Mouse (Mus musculus) heart, postnatal 0 days (tissue): ENCODE measurements around the gene Rbfox1. TPM values are rescaled to one million over a fixed set of nuclear protein-coding genes. Genes with fewer than 3 reads are reported as not detected.

ENCODE experiments used
- ATAC-seq: fragments of 200-750 bp; cut with Nextera tagmentation; 2 replicates; pipeline ENCODE4 v1.8.0; 2017; ENCODE audit warnings: low read depth, moderate number of reproducible peaks, moderate library complexity; ENCODE audit not compliant: insufficient read depth
- DNase-seq: peaks from one replicate; pipeline ENCODE4 v3.0.0-alpha.2; 2016; ENCODE audit warnings: low spot score
- H3K27ac ChIP-seq: fragments of 300-500 bp; sonication (generic); 2 replicates; pipeline ENCODE4 v1.5.1; 2014; ENCODE audit warnings: low read depth, mild to moderate bottlenecking
- H3K27me3 ChIP-seq: fragments of 300-500 bp; sonication (generic); 2 replicates; pipeline ENCODE4 v1.6.1; 2014; ENCODE audit warnings: low read length, mixed read lengths; ENCODE audit not compliant: control insufficient read depth, insufficient read depth
- H3K36me3 ChIP-seq: fragments of 300-500 bp; sonication (generic); replicated peaks from 2 replicates; pipeline ENCODE4 v1.6.1; 2014; ENCODE audit warnings: low read length, mixed read lengths; ENCODE audit not compliant: control insufficient read depth, insufficient read depth
- H3K4me1 ChIP-seq: fragments of 300-500 bp; sonication (generic); 2 replicates; pipeline ENCODE4 v1.6.1; 2014; ENCODE audit warnings: antibody characterized with exemption; ENCODE audit not compliant: control insufficient read depth, insufficient read depth
- H3K4me2 ChIP-seq: fragments of 300-500 bp; sonication (generic); 2 replicates; pipeline ENCODE4 v1.6.1; 2014; ENCODE audit warnings: low read depth, mild to moderate bottlenecking, low read length, moderate library complexity
- H3K4me3 ChIP-seq: fragments of 300-500 bp; sonication (generic); 2 replicates; pipeline ENCODE4 v1.5.1; 2014; ENCODE audit warnings: low read depth, low read length
- H3K9ac ChIP-seq: fragments of 300-500 bp; sonication (generic); replicated peaks from 2 replicates; pipeline ENCODE4 v1.6.1; 2014; ENCODE audit warnings: low read depth, low read length, mixed read lengths
- H3K9me3 ChIP-seq: fragments of 300-500 bp; sonication (generic); replicated peaks from 2 replicates; pipeline ENCODE4 v1.6.1; 2016; ENCODE audit warnings: low read length; ENCODE audit not compliant: control insufficient read depth
- CTCF ChIP-seq: IDR thresholded peaks from 2 replicates; pipeline ENCODE4 v1.5.1; 2016; ENCODE audit warnings: antibody characterized with exemption, control low read depth, low read depth
- EP300 ChIP-seq: IDR thresholded peaks from 2 replicates; pipeline ENCODE4 v1.6.1; 2016; ENCODE audit warnings: antibody characterized with exemption, low read depth
- WGBS: fragments of 180-500 bp; shearing (Covaris S2); extraction: QIAGEN DNeasy Blood & Tissue Kit; methylation state at CpG from one replicate; pipeline ENCODE4 v1.1.7; 2014; 5-methylcytosine and 5-hydroxymethylcytosine counted together
- polyA plus RNA-seq: library from polyadenylated mRNA; unstranded; fragments of >200 nt; fragmentation: Nextera tagmentation; extraction: Ambion mirVana; gene quantifications from 2 replicates; pipeline ENCODE4 v1.2.1, GENCODE M21; 2015
- total RNA-seq: library from RNA; depleted of rRNA; stranded (reverse); fragments of >200 nt; gene quantifications from 2 replicates; pipeline ENCODE4 v1.2.3, GENCODE M21; 2014; ENCODE audit warnings: low replicate concordance; rRNA removed

Rbfox1 gene
- total RNA-seq (6.0 and 20.2 TPM in 2 replicates), polyA plus RNA-seq (14.3 and 15.3 TPM in 2 replicates)

DNA sequence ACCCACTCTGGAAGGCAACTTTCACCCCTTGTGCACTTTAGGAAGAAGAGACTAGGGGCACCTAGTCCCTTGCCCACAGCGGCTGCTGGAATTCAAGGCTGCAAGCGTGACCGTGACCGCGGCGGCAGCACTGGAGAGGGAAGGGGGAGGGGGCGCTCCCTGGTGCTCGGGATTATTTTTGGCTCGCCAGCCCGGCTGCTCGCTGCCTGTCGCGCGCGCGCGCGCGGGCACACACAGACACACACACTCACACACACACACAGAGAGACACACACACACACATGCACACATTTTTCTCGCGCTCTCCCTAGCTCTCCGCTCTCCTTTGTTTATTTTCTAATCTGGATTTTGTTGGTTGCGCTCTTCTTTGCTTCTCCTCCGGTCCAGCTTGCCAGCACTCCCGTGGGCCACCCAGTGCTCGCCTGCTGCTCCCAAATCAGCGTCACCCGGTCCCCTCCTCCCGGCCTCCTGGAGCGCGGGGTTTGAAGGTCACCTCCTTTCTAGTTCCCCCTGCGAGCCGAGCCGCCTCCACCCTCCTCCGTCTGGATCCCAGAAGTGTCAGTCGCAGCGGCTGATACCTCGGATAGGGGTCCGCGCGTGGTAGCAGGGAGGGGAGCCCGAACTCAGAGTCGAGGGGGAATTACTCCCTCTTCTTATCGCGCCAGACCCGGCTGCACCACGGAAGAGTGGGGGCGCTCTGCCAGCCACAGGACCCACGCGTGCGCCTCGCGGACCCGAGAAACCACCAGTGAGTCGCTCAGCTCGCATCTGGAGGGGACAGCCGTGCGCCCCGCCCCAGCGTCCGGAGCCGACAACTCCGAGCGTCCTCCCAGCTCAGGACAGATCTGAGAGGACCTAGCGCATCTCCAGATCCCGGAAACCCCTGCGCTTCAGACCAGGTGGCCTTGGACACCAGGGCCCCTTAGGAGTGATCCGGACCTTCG is at the start of gene Rbfox1:
TSS of gene Rbfox1 (plus strand) at position 610 of the 944 bp plus-strand sequence.
- no peak for DNase-seq
- H3K27ac ChIP-seq = no peak within 1 kb of the TSS
- no peaks in the 10 kb centered on the region for H3K9me3 ChIP-seq
- peaks cover 23% of the 10 kb centered on the region for H3K27me3 ChIP-seq
- H3K4me3 ChIP-seq = peak within 1 kb of the TSS; percentile 44
- TF ChIP-seq EP300 = no peak
- TF ChIP-seq CTCF = no peak
- ATAC-seq = peak; percentile 55
- H3K4me1 ChIP-seq = no peaks in the 10 kb centered on the region
- no peaks in the 10 kb centered on the region for H3K36me3 ChIP-seq
- WGBS = under 1% methylated on average over 69 of the region's 69 CpGs
- no peak within 1 kb of the TSS for H3K9ac ChIP-seq
- H3K4me2 ChIP-seq = peak within 1 kb of the TSS; percentile 67

DNA sequence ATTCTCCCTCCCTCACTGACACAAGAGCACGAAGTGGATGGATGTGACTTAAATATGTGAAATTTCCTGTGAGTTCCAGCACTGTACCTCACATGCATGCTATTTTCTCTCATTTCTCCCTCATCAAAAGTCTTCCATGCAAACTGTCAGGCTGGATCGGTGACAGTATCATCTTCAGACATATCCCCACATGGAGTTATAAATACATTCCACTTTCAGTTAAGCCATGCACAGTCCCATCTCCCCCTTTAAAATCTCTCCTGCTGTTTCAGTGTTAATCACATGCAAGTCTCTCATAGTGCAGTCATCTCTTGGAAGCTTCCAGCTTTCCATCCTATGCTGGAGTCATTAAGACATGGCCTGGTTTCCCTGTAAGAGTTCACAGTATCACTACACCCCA is 48.4 kb upstream of the Rbfox1 start:
- 72% methylated on average over 2 of the region's 2 CpGs for WGBS

DNA sequence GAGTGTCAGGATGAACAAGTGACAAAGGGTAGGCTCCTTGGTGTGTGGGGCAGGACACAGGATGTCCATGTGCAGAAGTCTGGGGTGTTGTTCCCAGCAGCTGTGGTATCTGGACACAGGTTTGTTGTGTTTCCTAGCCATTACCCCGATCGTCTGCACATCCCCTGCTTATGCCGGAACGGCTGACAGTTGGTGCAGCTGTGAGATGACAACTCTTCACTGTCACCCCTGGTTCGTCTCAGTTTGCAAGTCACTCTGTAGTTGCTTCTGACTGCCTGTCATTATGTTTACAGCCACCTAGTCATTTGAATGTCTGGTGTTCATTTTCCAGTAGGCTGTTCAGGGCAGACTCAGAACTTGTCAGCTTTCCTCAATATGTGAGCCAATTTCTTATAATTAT is 44.0 kb upstream of the Rbfox1 start:
- no peaks in the 10 kb centered on the region for H3K4me1 ChIP-seq
- no peak overlapping the region for H3K4me2 ChIP-seq
- 36% methylated on average over 5 of the region's 5 CpGs for WGBS
- H3K27ac ChIP-seq = no peak overlapping the region
- TF ChIP-seq EP300 (no peak), CTCF (no peak)
- H3K9me3 ChIP-seq = no peaks in the 10 kb centered on the region
- no peak overlapping the region for H3K9ac ChIP-seq
- no peaks in the 10 kb centered on the region for H3K36me3 ChIP-seq
- no peak overlapping the region for H3K4me3 ChIP-seq
- H3K27me3 ChIP-seq = no peaks in the 10 kb centered on the region
- DNase-seq = no peak
- no peak for ATAC-seq

More for the DNA sequence above, 48.4 kb upstream of the Rbfox1 start:
- Histone ChIP-seq H3K27me3 (no peaks in the 10 kb centered on the region), H3K36me3 (no peaks in the 10 kb centered on the region), H3K9me3 (0 out of 2 replicates have a peak, but pooled peaks cover 4% of the 10 kb centered on the region), H3K4me1 (no peaks in the 10 kb centered on the region), H3K27ac (no peak overlapping the region), H3K4me3 (no peak overlapping the region), H3K4me2 (no peak overlapping the region), H3K9ac (no peak overlapping the region)
- DNase-seq = no peak
- ATAC-seq = no peak
- no peak for TF ChIP-seq CTCF
- TF ChIP-seq EP300 = no peak

DNA sequence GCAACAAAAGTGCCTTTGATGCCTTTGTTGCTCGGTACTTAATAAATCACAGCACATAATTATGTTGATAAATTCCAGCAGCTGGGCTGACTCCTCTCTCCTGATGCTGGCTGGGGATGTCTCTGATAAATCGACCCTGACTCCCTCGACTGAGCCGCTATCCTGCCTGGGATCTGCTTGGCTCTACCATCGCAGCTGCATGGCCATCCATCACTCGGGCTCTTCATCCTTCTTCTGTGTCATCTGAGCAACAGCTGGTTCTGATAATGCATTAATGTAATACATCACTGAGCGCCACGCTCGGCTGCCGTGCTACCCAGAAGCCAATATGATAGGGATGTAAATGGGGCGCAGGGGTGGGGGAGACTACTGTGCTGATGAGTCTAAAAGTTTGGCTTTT is 39.5 kb upstream of the Rbfox1 start:
- 55% methylated on average over 11 of the region's 11 CpGs for WGBS
- no peak for ATAC-seq
- H3K9me3 ChIP-seq = no peaks in the 10 kb centered on the region
- no peak overlapping the region for H3K9ac ChIP-seq
- DNase-seq = no peak
- H3K27me3 ChIP-seq = no peaks in the 10 kb centered on the region
- H3K4me2 ChIP-seq = no peak overlapping the region
- H3K4me3 ChIP-seq = no peak overlapping the region
- no peak for TF ChIP-seq EP300
- no peak for TF ChIP-seq CTCF
- H3K4me1 ChIP-seq = 0 out of 2 replicates have a peak, but pooled peaks cover 3% of the 10 kb centered on the region
- no peaks in the 10 kb centered on the region for H3K36me3 ChIP-seq
- no peak overlapping the region for H3K27ac ChIP-seq

DNA sequence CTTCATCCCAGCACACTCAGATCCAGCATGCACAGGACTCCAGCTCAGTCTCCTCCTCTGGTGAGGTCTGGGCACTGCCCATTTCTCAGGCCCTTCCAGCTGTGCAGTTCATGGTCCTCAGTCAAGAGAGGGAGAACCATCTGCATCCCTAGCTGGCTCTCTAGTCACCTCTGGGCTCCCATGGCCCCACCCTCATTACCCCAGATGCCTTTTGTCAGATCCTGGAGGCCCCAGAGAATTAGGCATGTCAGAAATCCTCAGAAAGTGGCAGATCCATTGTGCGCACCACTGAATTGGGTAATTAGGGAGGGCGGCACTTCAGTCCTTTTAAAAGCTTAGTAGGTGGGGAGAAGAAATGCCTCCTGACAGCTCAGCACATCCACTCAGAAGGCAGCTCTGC is 32.1 kb upstream of the Rbfox1 start:
- H3K9ac ChIP-seq = no peak overlapping the region
- no peaks in the 10 kb centered on the region for H3K9me3 ChIP-seq
- no peaks in the 10 kb centered on the region for H3K27me3 ChIP-seq
- H3K36me3 ChIP-seq = no peaks in the 10 kb centered on the region
- no peak overlapping the region for H3K4me3 ChIP-seq
- H3K4me1 ChIP-seq = 0 out of 2 replicates have a peak, but pooled peaks cover 3% of the 10 kb centered on the region
- ATAC-seq = no peak
- TF ChIP-seq CTCF (no peak), EP300 (no peak)
- 86% methylated on average over 2 of the region's 2 CpGs for WGBS
- H3K4me2 ChIP-seq = no peak overlapping the region
- H3K27ac ChIP-seq = no peak overlapping the region
- DNase-seq = no peak
